Mouse (Mus musculus): ENCODE results near the gene Stradb.

- no peak for TF ChIP-seq CTCF (IDR thresholded peaks at IDR 0.05; ENCODE audit: low read depth, low read length)
- no peak for TF ChIP-seq POLR2A (IDR thresholded peaks at IDR 0.05; ENCODE audit: extremely low read depth, insufficient read depth, low read length)
These were observed 20.4 kb downstream of the Stradb start for GRCm38 (mm10) chr1:58993723-58994122.
